Mouse (Mus musculus) gastrocnemius, adult 8-10 months (tissue): ENCODE results near the gene Pnpla1. TPM values are rescaled to one million over a fixed set of nuclear protein-coding genes. Genes with fewer than 3 reads are reported as not detected.

Source experiments
- DNase-seq, 2 experiments: peaks; one replicate each; pipeline ENCODE4 v3.0.0; 2022; ENCODE audit warnings: low spot score in 2 of 2
- total RNA-seq, 4 experiments: library from RNA; stranded (reverse); gene quantifications; 2 replicates each; pipeline ENCODE4 v1.2.4; 2022

Pnpla1 gene
- total RNA-seq, 4 experiments from 2014 or later = not detected

DNA sequence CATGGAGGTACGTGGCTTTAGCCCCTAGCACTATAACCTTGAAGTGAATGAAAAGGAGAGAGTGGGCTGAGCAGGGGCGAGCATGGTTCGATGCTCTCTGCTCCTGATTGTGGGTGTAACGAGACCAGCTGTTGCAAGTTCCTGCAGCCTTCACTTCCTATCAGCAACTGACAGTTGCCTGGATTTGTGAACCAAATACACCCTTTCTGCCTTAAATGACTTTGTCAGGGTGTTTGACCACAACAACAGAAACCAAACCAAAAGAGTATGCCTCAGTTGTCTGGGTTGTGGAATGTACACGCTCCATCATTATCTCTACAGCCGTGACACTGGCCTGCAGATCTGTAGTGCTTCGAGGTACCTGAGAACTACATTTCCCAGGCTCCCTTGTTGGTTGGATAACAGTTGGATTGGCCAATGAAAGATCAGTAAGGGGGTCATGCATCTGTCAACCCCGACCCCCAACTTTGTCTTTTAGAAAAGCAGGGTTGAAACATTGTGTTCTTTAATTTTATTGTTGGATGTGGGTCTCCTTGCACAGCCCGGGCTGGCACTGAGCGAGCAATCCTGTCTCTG, 25.8 kb downstream of the Pnpla1 start:
- no peak for DNase-seq

DNA sequence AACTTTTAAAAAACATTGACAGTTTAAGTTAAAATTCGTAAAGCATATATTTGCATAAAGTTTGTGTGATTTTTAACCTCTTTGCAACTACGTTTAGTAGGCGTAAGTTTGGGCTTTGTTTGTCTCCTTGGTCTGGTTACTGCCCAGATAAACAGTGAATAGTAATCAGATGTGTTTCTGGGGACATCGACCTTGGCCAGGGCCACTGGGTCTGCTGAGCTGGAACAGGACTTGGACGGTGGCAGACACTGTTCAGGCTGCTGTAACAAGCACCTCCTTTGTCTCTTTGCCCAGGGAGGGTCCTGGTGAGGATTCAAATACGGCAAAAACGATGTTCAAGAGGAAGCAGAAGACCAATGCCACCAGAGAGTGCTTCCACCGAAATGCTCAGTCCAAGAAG, 27.0 kb downstream of the Pnpla1 start:
- no peak for DNase-seq

DNA sequence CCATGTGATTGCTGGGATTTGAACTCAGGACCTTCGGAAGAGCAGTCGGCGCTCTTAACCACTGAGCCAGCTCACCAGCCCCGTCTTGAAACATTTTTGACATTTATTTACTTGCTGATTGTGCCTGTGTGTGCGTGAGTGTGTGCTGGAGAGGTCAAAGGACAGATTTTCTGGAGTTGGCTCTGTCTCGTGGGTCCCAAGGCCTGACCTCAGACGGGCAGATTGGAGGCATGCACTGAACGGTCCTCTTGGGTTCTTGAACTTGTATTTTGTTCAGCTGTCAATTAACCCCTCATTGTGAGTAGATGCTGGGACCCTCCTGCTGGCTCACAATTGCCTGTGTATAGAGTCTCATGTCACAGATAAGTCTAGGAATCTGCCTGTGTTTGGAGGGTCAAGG, 28.1 kb downstream of the Pnpla1 start:
- DNase-seq = no peak

DNA sequence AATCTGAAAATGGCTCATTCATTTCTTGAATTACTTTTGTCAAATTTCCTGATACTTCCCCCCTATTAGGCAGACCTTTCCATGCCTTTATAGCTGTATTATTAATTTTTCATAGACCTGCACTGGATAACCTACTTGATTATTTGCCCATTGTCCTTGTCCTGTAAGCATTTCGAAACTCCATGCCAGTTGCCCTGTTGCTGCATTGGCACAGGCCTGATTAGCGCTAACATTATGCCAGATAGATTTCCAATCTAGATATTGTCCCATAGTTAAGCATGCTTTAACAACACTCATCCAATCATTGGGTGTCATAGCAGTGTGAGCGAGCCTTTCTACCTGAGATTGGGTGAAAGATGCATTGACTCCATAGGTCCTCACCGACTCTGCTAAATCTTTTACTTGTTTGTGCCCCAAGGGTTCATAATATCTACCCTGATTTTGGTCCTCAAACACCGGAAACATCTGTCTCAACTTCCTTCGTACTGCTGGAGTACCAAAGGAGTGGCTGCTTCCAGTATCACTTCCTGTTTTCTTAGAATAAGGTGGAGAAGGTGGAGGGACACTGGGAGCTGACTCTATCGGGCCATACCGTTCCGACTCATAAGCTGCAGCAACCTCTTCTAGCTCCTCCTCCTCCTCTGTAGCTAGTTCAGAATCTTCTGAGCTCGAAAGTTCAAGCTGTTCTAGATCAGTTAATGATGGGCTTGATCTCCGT, 36.0 kb downstream of the Pnpla1 start:
- no peak for DNase-seq

DNA sequence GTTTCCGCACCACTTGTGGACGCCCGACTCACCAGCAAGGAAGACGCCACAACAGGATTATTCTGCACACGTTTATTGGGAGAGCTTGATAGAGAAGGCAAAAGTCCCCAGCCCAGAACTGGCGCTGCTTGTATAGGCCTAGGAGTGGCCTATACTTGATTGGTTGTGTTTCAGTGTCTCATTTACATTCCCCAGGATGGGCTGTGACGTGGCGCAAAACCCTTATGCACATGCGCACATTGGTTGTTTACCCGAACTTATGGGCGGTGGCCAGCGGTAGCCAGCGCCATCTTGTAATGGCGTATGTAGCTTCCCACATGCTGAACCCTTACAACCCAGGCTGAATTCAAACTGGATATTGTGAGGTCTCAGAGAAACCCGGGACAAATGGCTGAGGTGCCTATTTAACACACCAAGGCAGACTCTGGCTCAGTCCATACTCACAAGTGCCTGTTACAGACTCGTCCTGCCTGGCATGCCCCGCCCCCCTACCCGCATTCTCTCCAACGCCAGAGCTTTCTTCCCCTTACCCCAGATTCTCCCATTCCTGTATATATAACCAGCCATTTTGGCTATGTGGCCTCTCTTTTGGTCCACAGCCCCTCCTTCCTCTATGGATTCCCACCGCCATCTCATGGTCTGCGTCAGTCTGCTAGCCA, 37.1 kb downstream of the Pnpla1 start:
- DNase-seq = no peak

DNA sequence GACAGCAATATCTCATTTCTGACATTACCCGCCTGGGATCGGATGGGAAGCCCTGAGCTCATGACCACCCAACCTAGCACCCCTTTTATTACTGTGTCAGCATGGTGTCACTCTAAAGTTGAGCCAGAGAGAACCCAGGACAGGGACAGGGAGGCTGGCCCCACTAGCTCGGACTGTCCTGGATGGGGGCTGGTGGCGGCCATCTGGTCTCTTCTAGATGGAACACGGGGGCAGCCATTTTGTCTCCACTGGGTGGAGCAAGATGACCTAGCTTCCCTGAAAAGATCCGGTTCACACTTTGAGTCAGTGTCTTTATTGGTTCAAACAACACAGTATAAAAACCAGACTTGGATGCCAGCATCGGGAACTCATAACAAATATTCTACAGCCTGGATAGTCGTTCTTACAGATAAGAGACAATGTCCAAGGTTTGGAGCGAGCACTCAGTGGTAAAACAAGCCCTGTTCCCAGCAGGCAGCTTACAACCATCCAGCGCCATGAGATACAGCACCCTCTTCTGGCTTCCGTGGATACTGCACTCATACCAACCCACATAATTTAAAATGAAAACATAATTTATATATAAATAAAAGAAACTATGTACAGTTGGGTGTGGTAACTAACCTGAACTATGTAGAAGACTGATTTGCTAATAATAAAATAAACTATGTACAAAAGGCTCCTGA, 38.0 kb downstream of the Pnpla1 start:
- no peak for DNase-seq

DNA sequence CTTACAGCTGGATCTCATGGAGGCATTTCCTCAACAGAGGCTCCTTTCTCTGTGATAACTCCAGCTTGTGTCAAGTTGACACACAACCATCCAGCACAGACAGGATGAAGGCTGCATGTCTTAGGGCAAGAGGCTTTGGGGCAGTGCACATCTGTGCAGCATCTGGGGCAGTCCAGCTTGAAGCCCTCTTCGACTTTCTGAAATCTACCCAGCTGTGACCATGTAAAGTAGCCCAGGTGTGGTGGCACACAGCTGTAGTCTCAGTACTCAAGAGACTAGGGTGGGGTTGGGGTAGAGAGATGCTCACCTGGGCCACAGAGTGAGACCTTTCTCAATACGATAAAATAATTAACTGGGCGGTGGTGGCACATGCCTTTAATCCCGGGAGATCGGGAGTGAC, 39.6 kb downstream of the Pnpla1 start:
- no peak for DNase-seq

DNA sequence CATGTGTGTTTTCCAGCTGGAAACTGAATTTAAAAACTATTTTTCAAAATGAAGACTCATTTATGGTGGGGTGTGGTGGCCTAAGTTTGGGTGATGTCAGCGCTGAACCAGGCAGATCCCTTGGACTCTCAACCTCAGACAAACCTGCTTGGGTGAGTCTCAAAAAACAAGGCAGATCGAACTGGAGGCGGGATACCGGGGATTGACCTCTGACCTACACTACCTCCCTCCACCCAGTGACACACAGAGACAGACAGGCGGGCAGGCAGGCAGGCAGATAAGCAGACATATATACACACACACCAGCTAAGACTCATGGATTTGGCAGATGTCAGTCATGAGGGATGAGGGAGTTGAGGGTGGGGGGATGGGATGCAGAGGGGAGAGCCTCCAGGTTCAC, 40.0 kb downstream of the Pnpla1 start:
- DNase-seq = no peak

DNA sequence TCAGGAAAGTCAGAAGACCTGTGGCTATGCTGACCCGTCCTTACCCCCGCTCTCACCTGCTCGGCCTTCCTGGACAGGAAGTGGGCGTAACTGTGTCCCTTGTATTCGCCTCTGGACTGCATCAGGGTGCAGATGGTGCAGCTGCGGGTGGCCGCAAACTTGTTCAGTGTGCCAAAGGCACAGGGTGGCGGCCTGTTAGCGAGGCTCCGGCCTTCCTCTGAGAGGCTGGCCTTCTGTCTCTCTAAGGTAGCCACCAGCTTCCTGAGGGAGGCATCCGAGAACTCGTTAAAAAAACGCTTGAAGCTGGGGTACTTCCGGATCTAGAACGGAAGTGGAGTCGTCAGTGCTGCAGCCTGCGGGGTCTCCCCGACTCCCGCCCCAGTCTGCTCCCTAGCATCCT, 41.2 kb downstream of the Pnpla1 start:
- DNase-seq = no peak

DNA sequence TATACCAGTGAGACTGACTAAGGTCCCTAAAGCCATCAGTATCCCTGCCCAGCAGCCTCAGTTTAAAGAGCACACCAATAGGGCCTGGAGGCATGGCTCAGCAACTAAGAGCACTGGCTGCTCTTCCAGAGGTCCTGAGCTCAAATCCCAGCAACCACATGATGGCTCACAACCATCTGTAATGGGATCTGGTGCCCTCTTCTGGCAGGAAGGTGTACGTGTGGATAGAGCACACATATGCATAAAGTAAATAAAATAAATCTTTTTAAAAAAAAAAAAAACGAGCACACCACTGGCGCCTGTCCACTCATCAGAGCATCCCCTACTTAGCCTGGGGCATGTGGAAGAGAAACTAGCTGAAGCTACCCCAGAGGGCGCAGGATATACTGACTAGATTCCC, 43.3 kb downstream of the Pnpla1 start:
- no peak for DNase-seq

DNA sequence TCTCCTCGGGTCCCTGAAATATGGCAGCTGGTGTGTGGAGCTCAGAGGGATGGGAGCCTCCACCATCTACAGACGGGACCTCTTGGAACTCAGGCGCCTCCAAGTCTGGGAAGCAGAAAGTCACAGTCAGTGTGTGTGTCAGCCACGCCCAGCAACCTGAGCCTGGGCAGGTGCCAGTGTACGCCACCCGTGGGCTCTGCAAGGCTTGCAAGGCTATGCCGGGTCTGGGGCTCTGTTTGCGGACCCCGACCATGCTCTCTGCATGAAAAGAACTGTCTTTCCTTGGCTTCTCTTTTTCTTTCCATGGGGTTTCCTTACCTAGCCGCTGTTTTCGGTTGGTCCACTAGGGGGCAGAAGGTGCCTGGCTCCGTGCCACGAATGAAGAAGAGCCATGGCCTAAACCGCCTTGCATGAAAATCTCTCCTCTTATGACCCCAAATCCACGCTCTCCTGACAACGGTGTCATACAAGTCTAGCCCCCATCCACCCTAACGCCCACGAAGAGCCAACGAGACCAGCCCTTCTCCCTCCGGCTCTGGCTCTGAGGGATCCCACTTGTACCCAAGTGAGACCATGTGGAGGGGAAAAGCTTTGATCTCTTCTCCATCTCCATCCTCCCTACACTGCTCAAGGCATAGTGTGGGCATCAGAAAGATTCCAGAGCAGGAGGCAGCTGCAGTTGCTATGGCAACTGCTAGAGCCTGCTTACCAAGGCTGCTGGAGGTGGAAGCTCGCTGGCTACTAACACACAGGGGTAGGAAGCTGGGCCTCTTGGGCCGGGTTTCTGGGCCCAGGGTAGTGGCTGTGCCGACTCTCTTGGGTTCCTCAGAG, 46.5 kb downstream of the Pnpla1 start:
- peak; percentile 28 to 39 for DNase-seq

DNA sequence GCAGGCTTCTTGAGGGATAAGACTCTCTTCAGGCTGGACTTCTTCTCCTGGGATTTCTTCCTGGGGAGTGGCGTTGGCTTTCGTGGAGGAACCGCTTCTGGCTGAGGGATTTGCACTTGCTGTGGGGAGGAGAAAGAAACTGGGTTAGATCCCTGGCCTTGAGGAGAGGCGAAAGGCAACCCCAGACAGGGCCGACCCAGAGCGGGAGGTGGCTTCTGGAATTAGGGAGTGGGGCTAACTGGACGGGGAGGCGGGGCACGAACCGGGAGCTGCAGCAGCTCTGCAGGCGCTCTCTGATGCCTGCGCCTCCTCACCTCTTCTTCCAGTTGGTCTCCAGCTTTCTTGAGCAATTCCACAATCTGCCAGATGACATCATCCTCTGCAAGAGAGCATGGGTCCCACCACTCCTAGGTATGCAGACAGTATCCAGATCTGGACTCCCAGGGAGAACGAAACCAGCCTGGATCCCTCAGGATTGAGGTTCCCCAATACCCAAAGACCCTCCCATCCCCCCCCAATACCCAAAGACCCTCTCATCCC, 47.2 kb downstream of the Pnpla1 start:
- DNase-seq = no peak

DNA sequence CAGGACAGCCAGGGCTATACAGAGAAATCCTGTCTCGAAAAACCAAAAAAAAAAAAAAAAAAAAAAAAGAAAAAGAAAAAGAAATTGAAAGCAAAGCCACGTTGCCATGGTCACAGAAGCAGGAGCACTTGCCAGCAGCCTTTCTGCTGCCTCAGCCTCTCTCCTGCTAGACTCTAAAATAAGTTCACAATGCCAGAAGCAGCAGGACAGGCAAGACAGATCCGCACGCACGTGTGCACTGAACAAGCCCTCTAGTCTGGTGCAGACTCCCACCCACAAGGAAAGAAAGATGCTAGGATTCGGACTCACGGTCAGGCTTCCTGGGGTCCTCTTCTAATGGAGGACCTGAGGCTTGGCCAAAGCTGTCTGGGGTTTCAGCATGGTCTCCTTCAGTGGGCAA, 49.7 kb downstream of the Pnpla1 start:
- no peak for DNase-seq

DNA sequence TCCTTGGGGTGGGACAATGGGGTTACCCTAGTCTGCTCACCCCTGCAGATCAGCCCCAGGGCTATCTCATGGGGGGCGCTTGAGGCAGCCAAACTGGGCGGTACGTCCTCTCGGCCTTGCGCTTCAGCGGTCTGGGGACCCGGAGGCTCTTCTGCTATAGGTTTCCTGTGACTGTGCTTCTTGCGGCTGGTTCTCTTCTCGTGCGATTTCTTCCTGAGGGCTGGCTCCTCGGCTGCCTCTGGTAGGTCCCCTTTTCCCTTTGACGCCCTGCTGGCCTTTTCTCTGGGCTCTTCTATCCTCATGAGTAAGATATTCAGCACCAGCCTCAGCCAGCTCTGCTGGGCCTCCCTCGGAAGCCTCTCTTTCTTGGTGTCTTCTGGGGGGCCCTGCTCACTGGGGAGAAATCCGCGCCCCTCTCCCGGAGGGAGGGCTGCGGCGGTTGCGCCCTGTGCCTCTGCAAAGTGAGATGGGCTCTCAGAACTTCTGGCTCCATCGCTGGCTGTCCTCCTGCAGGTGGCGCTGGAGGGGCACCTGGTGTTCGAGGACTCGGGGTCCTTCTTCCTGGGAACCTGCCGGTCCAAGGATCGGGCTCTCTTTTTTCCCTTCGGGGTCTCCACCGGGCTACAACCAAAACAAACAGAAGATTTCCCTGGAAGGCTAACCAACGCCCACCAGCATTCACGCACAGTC, 51.2 kb downstream of the Pnpla1 start:
- no peak for DNase-seq

DNA sequence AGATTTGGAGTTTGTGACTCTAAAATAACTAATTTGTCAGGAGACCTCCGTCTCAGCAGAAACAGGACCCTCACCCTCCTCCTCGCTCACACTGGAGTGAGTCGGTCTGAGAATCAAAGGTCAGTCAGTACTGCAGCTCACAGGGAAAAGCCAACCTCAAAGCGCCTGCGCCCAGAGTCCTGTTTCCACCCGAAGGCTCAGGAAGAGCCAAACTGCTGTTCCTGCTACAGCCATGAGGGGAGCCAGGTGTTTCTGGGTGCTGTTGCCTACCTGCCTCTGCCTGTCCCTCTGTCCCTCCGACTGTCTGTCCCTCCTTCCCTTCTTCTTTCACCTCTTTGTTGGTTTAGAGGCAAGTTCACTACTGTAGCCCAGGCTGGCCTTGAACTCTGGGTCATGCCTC, 51.9 kb downstream of the Pnpla1 start:
- DNase-seq = no peak

DNA sequence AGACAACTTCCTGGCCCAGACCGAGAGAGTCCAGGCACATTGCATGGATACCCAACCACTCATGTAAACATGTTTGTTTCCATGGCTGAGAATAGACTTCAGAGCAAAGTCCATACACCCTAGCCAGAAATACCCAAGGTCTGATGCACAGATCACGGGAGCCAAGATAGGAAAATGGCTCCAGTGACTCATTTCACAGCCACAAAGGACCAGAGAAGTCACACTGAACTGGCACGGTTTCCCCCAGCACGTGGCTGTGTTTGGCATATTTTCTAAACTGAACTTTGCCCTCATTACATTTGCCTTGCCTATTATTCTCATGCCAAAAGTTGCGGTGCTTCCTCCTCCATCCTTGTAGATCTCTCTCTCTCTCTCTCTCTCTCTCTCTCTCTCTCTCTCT, 55.0 kb downstream of the Pnpla1 start:
- DNase-seq = no peak

DNA sequence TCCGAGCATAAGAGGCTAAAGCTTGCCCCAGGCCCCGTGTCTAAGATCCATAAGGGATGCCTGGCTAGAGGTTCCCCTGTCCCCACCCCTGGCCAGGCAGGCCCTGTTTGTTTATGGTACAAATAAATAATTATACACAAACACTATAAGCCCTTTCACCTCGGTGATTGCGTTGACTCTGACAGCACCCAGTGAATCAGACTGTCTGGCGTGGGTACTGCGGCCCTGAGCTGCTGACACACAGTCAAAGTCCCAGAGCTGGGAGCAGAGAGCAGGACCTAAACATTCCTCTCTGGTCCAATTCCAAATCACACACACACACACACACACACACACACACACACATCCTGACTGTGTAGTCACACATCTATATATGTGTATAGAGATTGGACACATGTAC, 55.7 kb downstream of the Pnpla1 start:
- no peak for DNase-seq

DNA sequence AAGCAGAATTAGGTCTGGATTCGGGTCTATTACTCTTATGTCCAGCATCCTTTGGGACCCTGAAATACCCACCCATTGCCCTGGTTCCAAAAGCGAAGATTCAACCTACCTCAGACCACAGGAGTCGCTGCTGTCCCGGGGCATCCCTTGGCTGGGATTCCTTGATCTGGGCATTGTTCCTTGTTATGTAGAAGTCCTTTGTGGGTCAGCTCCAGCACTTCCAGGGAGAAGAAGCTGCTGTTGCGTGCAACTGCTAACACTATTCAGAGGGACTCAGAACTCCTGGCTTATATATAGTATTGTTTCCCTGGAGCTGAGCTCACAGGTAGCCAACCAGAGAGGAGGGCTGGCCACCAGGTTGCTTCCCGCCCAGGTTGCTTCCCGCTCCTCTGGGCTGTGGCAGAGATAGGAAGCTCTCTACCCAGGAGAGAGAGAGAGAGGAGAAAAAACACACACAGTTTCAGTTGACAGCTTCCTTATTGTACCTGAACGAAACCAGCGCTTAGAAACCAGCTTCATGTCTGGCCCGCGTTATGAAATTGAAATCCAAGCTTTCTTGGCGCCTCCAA, 56.9 kb downstream of the Pnpla1 start, which contains the start of gene 4930539E08Rik:
TSS of gene 4930539E08Rik (minus strand) at position 265 of the 569 bp plus-strand sequence.
- DNase-seq = no peak

DNA sequence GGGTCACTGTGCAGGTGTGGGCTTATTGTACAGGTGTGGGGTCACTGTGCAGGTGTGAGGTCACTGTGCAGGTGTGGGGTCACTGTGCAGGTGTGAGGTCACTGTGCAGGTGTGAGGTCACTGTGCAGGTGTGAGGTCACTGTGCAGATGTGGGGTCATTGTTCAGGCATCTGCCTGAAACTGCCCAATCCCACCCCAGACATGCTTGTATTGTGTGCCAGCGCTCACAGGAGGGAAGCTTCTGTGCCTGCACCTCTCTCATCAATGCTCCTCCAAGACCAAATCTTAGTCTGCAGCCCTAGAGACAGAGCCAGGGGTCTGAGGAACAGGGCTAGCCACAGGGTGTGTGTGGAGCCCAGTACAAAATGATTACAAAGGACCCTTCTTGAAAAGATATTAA, 58.3 kb downstream of the Pnpla1 start:
- no peak for DNase-seq

DNA sequence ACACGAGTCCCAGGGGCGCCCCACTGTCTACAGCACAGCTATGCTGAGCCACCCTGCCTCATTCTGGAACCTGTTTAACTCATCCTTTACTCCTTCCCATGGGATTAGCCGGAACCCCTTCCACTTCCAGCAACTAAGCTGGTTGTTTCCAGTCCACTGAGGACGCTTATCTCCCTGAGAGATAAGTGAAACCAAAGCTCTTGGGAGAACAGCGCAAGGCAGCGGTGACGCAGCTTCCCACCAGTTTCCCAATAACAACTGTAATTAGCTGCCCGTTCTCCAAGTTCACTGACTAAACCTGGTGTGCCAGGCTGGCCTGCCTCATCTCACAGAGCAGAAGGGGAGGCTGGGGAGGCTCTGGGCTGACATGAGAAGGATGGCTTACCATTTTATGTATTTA, 62.9 kb downstream of the Pnpla1 start:
- no peak for DNase-seq
